Mouse (Mus musculus) stomach, embryonic 14.5 days (tissue): ENCODE data around the gene Neurog1. TPM values are rescaled to one million over a fixed set of nuclear protein-coding genes. Genes with fewer than 3 reads are reported as not detected.

Experiments used
- ATAC-seq: fragments of 200-750 bp; cut with Nextera tagmentation; 2 replicates; pipeline ENCODE4 v1.8.0; 2017; ENCODE audit warnings: low read depth, moderate TSS enrichment; ENCODE audit not compliant: insufficient number of reproducible peaks, insufficient read depth, low FRiP score
- H3K27ac ChIP-seq: fragments of 300-500 bp; sonication (generic); 2 replicates; pipeline ENCODE4 v1.5.1; 2014; ENCODE audit warnings: mild to moderate bottlenecking, low read length, moderate library complexity, mixed read lengths
- H3K27me3 ChIP-seq: fragments of 300-500 bp; sonication (generic); 2 replicates; pipeline ENCODE4 v1.6.1; 2014; ENCODE audit warnings: low read length, control low read depth, mixed read lengths; ENCODE audit not compliant: control insufficient read depth, insufficient read depth
- H3K36me3 ChIP-seq: fragments of 300-500 bp; sonication (generic); 2 replicates; pipeline ENCODE4 v1.6.1; 2014; ENCODE audit warnings: mild to moderate bottlenecking, control low read depth, low read length, moderate library complexity, mixed read lengths; ENCODE audit not compliant: control insufficient read depth, insufficient read depth
- H3K4me1 ChIP-seq: fragments of 300-500 bp; sonication (generic); 2 replicates; pipeline ENCODE4 v1.6.1; 2014; ENCODE audit warnings: low read length, control low read depth, mixed read lengths; ENCODE audit not compliant: control insufficient read depth, insufficient read depth
- H3K4me2 ChIP-seq: fragments of 300-500 bp; sonication (generic); replicated peaks from 2 replicates; pipeline ENCODE4 v1.6.1; 2014; ENCODE audit warnings: low read depth, low read length, control low read depth
- H3K4me3 ChIP-seq: fragments of 300-500 bp; sonication (generic); 2 replicates; pipeline ENCODE4 v1.5.1; 2014; ENCODE audit warnings: low read depth, low read length, control low read depth
- H3K9ac ChIP-seq: fragments of 300-500 bp; sonication (generic); replicated peaks from 2 replicates; pipeline ENCODE4 v1.6.1; 2014; ENCODE audit warnings: low read depth, mild to moderate bottlenecking, control low read depth, low read length, moderate library complexity, mixed read lengths
- H3K9me3 ChIP-seq: fragments of 300-500 bp; sonication (generic); 2 replicates; pipeline ENCODE4 v1.6.1; 2016; ENCODE audit warnings: low read depth, low read length, control low read depth; ENCODE audit not compliant: control insufficient read depth
- WGBS: fragments of 180-500 bp; shearing (Covaris S2); extraction: QIAGEN DNeasy Blood & Tissue Kit; methylation state at CpG from one replicate; pipeline ENCODE4 v1.1.7; 2014; 5-methylcytosine and 5-hydroxymethylcytosine counted together
- polyA plus RNA-seq: library from polyadenylated mRNA; unstranded; fragments of >200 nt; fragmentation: Nextera tagmentation; extraction: Ambion mirVana; gene quantifications from 2 replicates; pipeline ENCODE4 v1.2.1, GENCODE M21; 2014

The Neurog1 gene
- polyA plus RNA-seq, 1 experiment from 2014 or later: not detected

DNA sequence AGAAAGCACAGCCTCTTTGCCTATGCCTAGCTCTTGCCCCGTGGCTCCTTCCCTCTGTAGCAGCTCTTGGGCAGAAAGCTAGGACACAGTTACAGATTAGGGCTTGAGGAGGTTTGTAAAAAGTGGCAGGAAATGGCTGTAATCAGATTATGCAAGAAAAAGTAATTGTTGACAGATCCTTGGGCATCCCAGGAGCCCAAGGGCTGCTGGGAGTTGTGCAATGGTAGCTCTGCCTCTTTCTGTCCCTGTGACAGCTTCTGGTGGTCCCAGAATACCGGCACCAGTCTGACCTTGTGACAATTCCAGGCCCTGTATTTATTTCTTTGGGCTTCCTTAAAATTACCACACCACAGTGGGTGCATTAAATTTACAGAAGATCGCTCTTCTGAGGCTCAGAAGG, 1.4 kb upstream of the Neurog1 start:
- Histone ChIP-seq H3K9ac (no peak overlapping the region), H3K9me3 (no peaks in the 10 kb centered on the region), H3K27me3 (peaks cover 92% of the 10 kb centered on the region), H3K36me3 (no peaks in the 10 kb centered on the region), H3K4me2 (no peak overlapping the region), H3K4me3 (no peak overlapping the region), H3K27ac (no peak overlapping the region), H3K4me1 (peaks cover 11% of the 10 kb centered on the region; the same call in 1 of the 2 replicates)
- no peak for ATAC-seq
- 12% methylated on average over 3 of the region's 3 CpGs for WGBS

DNA sequence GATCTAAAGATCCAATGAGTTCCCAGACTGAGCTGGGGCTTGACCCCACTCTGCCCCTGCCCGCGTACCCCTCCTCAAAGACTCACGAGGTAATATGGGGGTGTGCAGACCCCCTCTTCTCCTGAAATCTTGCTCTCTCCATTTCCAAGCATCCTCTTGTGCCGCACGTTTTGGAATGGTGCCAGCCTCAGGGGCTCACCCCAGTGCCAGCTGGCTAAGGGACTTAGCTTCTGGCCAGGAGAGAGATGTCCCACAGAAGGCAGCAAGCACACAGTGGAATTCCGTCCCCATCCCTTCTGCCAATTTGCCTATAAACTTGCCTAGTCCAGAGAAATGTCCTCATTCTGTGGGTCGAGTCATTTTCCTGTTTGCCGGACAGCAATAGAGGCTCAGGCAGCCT, 820 bp upstream of the Neurog1 start:
- Histone ChIP-seq H3K36me3 (no peaks in the 10 kb centered on the region), H3K9me3 (no peaks in the 10 kb centered on the region), H3K4me3 (0 out of 2 replicates have a peak overlapping the region, but pooled peaks have one; percentile 28), H3K4me2 (no peak overlapping the region), H3K9ac (no peak overlapping the region), H3K27me3 (peaks cover 89% of the 10 kb centered on the region), H3K4me1 (peaks cover 11% of the 10 kb centered on the region; the same call in 1 of the 2 replicates), H3K27ac (no peak overlapping the region)
- ATAC-seq: no peak
- WGBS: 12% methylated on average over 8 of the region's 8 CpGs

DNA sequence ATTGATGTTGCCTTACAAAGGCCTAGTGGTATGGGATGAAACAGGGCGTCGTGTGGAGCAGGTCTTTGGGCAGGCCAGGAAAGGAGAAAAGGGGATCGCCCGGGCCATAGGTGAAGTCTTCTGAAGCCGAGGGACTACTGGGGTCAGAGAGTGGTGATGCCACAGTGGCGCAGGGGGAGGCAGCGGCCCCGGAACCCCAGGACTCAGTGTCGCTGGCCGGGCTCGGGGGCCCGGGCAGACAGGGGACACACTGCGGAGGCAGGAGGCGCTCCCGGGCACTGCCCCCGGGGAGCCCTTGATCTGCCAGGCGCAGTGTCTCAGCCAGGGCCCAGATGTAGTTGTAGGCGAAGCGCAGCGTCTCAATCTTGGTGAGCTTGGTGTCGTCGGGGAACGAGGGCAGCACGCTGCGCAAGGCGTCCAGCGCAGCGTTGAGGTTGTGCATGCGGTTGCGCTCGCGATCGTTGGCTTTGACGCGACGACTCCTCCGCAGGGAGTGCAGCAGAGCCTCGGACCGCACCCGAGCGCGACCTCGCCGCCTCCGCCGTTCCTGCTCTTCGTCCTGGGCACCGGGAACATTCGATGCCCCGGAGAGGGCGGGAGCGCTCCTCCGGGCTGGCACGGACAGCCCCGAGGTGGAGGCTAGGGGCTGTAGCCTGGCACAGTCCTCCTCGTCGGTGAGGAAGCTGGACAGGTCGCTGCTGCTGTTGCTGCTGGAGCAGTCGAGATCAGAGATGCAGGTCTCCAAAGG, 613 bp downstream of the Neurog1 start:
- Histone ChIP-seq H3K9me3 (no peaks in the 10 kb centered on the region), H3K27me3 (peaks cover 84% of the 10 kb centered on the region), H3K9ac (no peak overlapping the region), H3K27ac (no peak overlapping the region), H3K4me2 (peak overlapping the region; percentile 46; the same call in 1 of the 2 replicates), H3K4me3 (no peak overlapping the region), H3K36me3 (no peaks in the 10 kb centered on the region), H3K4me1 (peaks cover 11% of the 10 kb centered on the region; the same call in 1 of the 2 replicates)
- no peak for ATAC-seq
- WGBS: 1% methylated on average over 59 of the region's 59 CpGs

DNA sequence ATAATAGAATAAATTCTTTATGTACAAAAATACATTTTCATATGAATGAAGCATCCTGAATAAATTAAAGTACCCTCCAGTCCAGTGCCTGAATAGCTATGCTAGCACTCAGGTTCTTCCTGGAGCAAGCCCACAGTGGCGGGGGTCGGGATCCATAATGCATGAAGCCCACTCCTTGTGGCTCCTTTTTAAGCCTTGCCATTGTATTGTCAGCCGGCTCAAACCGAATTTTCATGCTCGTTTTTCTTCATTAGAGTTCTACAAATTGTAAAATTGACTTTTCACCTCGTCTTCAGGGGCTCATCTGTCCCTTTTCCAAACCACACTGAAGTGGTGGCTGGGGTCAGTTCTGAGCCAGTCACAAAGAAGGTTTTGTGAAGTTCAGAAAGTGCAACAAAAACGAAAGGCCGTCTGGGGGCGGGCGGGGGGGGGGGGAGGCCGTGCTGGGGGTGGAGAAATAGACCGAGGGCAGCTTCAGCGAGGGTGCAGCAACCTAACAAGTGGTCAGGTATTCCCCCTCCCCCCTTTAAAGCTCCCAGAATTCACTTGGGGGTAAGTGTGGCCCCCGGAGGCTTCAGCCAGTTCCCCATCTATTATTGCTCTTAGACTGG, 1.3 kb downstream of the Neurog1 start:
- Histone ChIP-seq H3K27ac (no peak overlapping the region), H3K36me3 (no peaks in the 10 kb centered on the region), H3K4me2 (no peak overlapping the region), H3K4me3 (no peak overlapping the region), H3K9ac (no peak overlapping the region), H3K27me3 (peaks cover 84% of the 10 kb centered on the region), H3K9me3 (no peaks in the 10 kb centered on the region), H3K4me1 (peaks cover 11% of the 10 kb centered on the region; the same call in 1 of the 2 replicates)
- ATAC-seq: no peak
- WGBS: 3% methylated on average over 12 of the region's 14 CpGs

DNA sequence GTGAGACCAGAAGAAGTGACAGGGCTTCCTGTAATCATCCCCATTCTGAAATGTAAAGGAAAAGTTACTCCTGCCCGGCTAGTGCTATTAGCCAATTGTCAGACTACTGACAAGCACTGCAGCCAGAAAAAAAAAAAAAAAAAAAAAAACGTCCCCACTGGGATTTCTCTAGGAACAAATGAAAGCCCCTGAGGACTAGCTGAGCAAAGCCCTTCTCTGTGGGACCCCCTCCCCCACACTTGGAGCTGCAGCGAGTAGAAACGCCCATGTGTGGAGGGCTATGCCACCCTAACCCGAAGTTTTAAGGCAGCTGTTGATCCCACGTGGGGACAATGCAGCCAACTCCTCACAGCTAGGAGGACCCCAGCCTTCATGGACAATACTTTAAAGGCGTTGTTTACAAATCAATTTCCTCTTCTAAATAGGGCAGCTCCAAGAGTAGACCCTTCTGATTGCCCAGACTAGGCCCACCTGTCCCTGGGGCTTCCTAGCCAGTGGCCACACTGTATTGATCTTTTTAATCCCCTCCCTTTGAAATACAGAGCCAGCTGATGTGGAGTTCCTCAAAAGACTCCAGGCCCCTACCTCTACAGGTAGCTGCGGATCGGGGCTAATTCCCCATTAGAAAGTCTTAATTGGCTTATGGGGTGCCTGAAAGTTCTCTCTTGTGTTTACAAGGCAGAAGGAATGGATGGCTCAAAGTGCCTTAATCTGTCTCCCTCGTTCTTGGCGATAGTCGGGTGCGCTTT, 2.2 kb downstream of the Neurog1 start:
- no peak for ATAC-seq
- no peak overlapping the region for H3K4me2 ChIP-seq
- no peak overlapping the region for H3K27ac ChIP-seq
- H3K36me3 ChIP-seq: no peaks in the 10 kb centered on the region
- no peaks in the 10 kb centered on the region for H3K9me3 ChIP-seq
- H3K4me1 ChIP-seq: peaks cover 11% of the 10 kb centered on the region; the same call in 1 of the 2 replicates
- peaks cover 76% of the 10 kb centered on the region for H3K27me3 ChIP-seq
- H3K4me3 ChIP-seq: no peak overlapping the region
- H3K9ac ChIP-seq: no peak overlapping the region
- WGBS: 2% methylated on average over 13 of the region's 13 CpGs

DNA sequence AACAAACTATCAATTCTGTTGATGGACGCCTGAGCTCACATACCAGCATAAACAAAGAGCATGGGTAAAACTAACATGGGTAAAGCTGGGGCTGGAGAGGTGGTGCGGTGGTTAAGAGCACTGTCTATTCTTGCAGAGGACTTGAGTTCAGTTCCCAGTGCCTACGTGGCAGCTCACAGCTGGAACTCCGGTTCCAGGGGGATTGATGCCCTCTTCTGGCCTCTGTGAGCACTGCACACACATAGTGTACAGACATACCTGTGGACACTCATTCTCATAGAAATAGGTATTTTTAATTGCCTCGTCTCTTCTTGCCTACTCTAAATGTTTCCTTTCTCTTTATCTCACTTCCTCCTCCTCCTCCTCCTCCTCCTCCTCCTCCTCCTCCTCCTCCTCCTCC, 8.9 kb downstream of the Neurog1 start:
- Histone ChIP-seq H3K4me3 (no peak overlapping the region), H3K36me3 (no peaks in the 10 kb centered on the region), H3K27me3 (peaks cover 17% of the 10 kb centered on the region), H3K9me3 (no peaks in the 10 kb centered on the region), H3K4me1 (no peaks in the 10 kb centered on the region), H3K4me2 (no peak overlapping the region), H3K9ac (no peak overlapping the region), H3K27ac (no peak overlapping the region)
- 81% methylated on average over 5 of the region's 5 CpGs for WGBS
- no peak for ATAC-seq

- H3K9me3 ChIP-seq: no peaks in the 10 kb centered on the region
- H3K4me1 ChIP-seq: no peaks in the 10 kb centered on the region
- no peak overlapping the region for H3K4me3 ChIP-seq
- H3K4me2 ChIP-seq: no peak overlapping the region
- H3K9ac ChIP-seq: no peak overlapping the region
- no peak overlapping the region for H3K27ac ChIP-seq
- no peaks in the 10 kb centered on the region for H3K27me3 ChIP-seq
- H3K36me3 ChIP-seq: no peaks in the 10 kb centered on the region
- no peak for ATAC-seq
- WGBS: 51% methylated on average over 16 of the region's 16 CpGs
Observed at GRCm38 (mm10) chr13:56240012-56240770, 11.8 kb downstream of the Neurog1 start.

- 77% methylated on average over 10 of the region's 10 CpGs for WGBS
- Histone ChIP-seq H3K9me3 (no peaks in the 10 kb centered on the region), H3K27ac (no peak overlapping the region), H3K27me3 (no peaks in the 10 kb centered on the region), H3K4me3 (no peak overlapping the region), H3K9ac (no peak overlapping the region), H3K4me1 (no peaks in the 10 kb centered on the region), H3K4me2 (no peak overlapping the region), H3K36me3 (no peaks in the 10 kb centered on the region)
- ATAC-seq: no peak
Observed at GRCm38 (mm10) chr13:56237905-56238304, 14.1 kb downstream of the Neurog1 start.
